Mouse (Mus musculus) frontal cortex, postnatal 10 days (tissue): ENCODE measurements around the gene Fem1b.
"Not testable (repeated sequence)": the region's sequence is repeated elsewhere in the genome, so short reads cannot be mapped to it uniquely, and the experiment has no call there.

Experiments
- DNase-seq, 2 experiments: peaks; one replicate each; pipeline ENCODE4 v3.0.0; 2022; ENCODE audit warnings: low spot score in 2 of 2, mixed read lengths in 1 of 2

Fem1b gene

DNA sequence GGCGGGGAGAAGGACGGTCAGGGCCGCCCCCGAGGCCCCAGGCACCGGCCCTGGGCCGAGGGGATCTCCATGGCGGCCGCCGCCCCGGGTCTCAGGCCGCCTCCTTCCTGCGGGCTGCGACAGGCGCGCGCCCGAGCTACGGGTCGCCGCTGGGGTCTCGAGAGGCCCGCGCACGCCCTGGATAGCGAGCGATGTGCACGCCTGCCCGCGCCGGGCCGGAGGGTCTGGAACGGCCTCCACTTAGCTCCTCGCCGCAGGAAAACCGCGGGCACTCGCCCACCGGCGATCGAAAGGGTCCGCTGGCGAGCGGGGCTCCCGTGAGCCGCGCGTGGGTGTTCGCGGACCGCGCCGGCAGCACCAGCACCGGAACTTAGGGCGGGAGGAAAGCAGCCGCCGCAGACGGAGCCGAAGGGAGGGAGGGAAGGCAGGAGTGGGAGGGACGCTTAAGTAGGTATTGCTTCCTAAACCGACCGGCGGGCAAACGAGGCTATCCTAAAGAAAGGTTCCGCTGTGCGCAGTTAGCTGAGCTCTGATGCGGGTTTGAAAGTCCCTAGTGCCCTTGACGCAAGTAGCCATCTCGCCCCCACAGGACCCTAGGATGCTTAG, at the start of gene Fem1b:
Fem1b (minus strand) TSS at position 419 of the 606 bp plus-strand sequence.
- DNase-seq, result peak; percentile 82 to 86

GRCm38 (mm10) chr9:62860866-62861265, 49.1 kb upstream of the Fem1b start:
- no peak for DNase-seq

GRCm38 (mm10) chr9:62860102-62860501, 48.4 kb upstream of the Fem1b start:
- not testable (repeated sequence) for DNase-seq

DNA sequence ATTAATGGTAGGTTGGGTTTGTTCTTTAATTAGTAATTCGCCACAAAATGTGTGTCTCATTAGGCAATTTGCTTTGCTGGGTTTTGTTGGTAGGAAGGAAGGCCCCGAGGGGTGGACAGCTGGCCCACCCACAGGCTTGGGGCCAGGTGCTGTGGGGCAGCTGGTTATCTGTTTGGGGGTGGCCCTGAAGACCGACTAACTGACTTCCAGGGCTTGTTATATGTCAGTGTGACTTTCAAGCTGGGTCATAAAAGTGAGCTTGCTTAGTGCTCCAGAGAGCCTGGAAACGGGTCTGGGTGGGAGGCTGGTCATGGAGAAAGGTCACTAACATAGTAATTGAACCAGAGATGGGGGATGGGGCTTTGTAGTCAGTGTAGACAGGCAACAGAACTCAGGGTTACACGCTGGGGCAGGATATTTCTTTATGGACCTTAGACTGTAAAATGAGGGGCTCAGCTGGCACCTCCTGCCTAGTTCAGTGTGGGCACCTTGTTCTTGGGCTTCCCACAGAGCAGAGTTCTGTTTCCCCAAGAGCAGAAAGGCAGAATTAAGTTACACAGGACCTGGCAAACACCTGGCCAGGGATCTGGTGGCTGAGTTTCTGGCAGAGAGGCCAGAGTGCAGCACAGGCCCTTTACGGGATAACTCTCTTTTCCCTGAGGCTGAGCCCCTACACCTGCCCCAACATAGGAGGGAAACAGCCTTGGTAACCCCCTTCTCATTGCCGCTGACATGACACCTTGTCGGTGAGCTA, 46.7 kb upstream of the Fem1b start:
- no peak for DNase-seq

- DNase-seq, result no peak
Observed at GRCm38 (mm10) chr9:62857719-62858261, 46.1 kb upstream of the Fem1b start, which contains the start of gene Calml4. Calml4 (plus strand) TSS chr9:62858080.

DNA sequence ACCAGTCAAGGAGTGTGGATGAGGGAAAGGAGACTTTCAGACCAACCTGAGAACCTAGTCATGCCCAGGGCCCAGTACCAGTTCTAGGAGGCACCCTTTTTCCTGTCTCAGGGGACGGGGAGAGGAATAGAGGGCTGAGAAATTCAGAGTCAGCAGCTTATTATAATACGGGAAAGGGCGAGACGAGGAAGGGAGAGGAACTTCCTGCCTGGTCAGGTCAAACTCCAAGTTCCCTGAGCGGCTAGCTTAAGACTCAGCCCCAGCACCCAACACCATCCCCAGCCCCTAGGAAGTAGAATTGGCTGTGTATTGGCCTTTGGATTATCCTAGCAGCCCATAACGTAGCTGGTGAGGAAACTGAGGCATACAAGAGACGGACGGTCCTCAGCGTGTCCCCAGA, 45.5 kb upstream of the Fem1b start:
- DNase-seq, result no peak

DNA sequence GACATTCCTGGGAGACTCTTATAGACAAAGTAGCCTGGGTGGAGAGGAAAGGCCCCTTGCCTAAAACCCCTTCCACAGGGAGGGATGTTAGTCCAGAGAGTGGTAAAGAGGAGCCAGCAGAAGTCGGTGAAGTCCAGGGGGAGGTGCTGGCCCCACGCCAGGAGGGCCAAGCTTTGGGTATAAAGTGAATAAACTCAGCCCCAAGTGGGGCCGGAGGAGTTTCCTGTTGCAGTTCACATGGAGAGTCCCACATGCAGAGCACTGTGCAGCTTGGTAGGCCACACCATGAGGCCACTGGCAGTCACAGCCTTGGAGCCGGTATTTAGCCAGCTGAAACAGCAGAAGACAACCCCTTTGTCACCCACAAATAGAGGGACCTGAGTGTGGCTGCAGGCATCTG, 42.7 kb upstream of the Fem1b start:
- no peak for DNase-seq

DNA sequence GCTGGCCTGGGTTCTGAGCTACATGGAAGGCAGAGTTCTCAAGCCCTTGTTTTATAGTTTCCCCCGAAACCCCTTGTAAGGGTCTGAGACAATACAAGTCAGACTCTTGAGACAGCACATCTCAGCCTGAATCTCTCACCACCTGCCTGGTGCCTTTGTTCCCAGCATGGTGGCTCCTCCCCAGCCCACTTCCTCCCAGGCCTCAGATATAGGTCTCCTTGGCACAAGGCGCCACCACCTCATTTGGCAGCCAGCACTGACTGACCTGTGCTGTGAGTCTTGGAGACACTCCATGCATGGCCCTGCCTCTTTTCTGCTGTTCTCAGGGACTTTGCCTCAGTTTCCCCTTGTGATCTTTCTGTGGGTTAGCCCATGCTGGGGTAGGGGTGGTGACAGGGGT, 39.8 kb upstream of the Fem1b start:
- DNase-seq, result no peak

DNA sequence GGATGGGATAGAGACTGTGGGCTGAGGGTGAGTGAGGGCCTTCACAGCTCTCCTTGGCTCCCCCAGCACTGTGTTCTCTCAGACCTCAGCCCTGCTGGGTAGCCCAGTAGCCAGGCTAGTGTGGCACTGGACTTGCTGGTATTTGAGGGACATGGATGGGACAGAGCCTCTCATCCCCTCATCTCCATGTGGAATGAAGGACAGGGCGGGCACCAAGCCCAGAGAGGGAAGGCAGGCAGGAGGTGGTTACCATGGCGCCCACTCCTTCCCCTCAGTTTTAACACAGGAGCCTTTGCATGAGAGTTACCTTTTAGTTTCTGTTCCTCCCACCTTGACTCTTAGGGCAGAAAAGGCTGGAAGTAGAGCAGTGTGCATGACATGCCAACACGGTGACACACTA, 36.9 kb upstream of the Fem1b start:
- DNase-seq, result no peak

DNA sequence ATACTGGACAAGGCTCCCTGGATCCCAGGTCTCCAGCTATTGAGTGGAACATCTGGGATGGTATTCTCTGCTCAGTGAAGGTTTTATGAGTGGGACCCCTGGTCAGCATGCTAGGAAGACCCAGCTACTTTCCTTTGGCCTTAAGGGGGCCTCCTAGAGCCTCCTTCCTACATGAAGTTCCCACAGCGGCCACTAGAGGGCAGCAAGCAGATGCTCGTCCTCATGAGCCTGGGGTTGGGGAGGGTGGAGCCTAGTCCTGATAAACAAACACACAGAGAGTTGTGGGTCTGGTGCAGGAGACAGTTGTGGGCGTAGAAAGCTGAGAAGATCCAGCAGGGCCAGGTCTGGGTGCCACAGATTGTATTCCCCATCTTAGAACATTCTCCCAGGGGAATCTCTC, 36.0 kb upstream of the Fem1b start:
- DNase-seq, result peak; percentile 49 to 73

DNA sequence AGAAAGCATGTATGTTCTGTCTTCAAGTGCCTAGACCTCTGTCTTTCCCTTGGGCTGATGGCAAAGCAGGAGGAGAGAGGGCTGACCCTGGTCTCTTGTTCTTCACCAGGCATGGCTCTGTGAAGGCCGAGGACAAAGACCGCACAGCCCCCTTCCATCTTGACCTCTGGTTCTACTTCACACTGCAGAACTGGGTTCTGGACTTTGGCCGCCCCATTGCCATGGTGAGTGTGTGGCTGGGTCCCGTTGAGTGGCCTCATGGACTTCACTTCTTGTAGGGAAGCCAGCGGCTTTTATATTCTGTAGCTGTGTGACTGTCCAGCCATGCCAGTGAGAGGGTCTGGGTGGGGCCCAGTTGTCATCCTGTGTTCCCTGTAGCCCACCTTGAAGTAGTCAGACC, 32.7 kb upstream of the Fem1b start:
- DNase-seq, result no peak

DNA sequence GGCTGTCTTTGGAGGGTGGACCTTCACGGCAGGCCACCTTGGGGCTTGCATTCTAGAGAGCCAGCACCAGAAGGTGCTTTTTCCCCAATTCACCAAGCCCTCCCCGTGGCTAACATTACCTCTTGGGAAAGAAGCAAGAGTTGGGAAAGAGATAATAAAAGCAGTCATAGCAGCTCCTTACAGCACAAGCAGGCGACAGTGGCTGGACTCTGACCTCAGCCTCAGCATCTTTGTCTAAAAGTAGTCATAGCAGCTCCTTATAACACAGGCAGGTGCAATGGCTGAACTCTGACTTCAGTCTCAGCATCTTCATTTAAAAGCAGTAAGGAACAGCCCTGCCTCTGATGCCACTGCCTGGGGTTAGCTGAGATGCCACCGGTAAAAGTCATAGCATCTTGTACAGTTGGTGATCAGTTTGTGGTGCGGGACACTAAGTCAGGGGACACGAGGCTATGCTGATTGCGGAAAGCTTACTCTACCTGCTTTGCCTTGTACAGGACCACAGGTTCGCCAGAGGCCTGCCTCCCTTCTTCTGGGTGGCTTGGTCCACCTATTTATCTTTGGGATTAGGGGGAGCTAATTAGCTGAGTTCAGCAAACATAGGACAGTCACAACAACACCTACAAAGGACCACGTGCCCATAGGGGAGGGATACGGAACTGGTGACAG, 31.8 kb upstream of the Fem1b start:
- DNase-seq, result no peak

- DNase-seq, result no peak
Observed at GRCm38 (mm10) chr9:62839172-62839770, 27.5 kb upstream of the Fem1b start.

DNA sequence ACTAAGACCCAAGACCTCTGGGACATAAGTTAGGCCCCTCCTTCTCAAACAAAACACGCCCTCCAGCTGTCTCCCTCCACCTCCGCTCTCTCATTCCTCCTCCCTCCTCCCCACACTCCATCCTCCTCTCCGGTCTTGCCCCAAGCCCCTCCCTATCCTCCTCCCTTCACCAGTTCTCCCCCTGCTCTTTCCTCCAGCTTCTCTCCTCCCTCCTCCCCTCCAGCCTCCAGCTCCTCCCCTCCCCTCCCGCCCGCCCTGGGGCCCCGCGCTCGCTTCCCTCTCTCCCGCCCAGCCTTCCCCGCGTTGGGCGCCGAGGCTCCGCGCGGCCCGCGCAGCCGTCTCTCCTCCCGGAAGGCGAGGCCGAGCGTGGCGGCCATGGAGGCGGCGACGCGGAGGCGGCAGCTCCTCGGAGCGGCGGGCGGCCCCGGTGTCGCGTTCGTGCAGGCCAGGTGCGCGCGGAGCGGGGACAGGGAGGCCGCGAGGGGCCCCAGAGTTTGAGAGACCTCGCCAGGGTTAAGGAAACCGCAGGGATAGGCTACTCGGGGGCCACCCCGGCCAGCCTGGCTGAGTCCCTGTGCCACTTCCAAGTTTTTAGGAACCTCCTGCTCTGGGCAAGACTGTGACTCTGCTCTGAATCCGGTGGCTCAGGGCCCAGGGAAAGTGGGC, 26.9 kb upstream of the Fem1b start, which contains the start of gene Cln6:
Cln6 (plus strand) TSS at position 280 of the 666 bp plus-strand sequence.
- peak; percentile 30 to 62 for DNase-seq

DNA sequence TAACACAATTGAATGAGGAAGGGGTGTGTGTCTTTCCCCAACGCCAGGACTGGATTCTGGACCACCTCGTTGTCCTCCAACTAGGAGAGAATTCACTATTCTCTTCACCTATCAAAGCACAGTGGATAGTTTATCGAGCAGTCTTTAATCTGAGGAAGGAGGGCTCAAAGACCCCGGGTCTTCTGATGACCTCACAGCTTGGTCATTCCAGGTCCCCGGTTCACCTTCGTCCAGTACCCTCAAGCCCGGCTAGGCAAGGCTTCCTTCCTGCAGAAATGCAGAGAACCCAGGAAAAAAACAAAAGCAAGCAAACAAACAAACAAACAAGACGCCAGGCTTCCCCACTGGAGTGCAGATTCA, 26.4 kb upstream of the Fem1b start:
- DNase-seq, result no peak

GRCm38 (mm10) chr9:62837611-62838010, 25.9 kb upstream of the Fem1b start:
- DNase-seq, result no peak

- no peak for DNase-seq
Observed at GRCm38 (mm10) chr9:62835705-62836446, 24.1 kb upstream of the Fem1b start.

DNA sequence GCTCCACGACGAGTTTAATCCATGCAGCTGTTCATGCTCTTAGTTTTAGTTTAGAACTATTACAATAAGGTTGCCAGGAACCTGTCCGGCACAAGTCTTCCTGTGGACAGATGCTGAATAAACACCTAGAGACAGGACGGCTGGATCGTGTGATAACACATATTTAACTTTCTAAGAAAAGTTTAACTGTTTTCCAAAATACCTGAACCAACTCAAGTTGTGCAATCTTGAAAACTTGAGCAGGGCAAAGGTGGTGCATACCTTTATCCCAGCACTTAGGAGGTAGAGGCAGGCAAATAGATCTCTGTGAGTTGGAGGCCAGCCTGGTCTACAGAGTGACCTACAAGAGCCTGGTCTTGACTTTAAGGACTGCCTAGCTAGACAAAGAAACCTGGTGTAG, 23.2 kb upstream of the Fem1b start:
- no peak for DNase-seq

DNA sequence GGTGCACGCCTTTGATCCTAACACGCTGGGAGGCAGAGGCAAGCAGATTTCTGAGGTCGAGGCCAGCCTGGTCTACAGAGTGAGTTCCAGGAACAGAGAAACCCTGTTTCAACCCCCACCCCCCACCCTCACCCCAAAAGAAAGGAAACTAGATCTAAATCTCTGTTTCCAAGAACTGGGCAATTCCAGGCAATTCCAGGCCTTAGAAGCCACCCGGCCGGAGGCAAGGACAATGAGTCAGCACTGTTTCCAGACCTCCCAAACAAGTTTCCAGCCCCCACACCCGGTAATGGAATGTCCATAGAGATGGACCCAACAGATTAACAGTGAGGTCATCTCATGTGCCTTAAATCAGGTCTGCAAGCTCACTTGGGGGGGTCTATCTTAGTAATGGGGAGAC, 18.1 kb upstream of the Fem1b start:
- DNase-seq, result no peak

DNA sequence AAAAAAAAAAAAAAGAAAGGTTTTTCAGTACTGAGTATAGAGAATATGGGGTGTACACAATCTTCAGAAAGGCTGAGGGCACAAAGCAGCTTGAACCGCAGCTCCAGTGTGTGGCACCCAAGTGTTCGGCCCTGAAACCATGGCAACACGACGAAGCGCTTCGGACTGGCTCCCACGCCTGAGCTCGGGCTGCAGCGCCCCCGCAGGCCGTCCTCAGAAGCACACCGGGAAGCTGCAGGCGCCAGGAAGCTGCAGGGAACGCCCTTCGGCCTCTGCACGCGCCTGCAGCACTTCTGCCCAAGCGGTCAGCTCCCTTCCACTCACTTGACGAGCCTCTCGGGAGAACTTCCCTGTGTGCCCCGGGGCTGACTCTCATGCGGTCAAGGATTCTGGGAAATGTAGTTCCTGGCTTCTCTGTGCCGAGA, 16.9 kb upstream of the Fem1b start:
- peak; percentile 89 to 92 for DNase-seq
